Mouse (Mus musculus) hindbrain, embryonic 10.5 days (tissue): ENCODE measurements around the gene Pde4b. TPM values are rescaled to one million over a fixed set of nuclear protein-coding genes. Genes with fewer than 3 reads are reported as not detected.

Experiments
- DNase-seq: peaks from one replicate; pipeline ENCODE4 v3.0.0-alpha.2; 2017; ENCODE audit warnings: low spot score
- H3K27ac ChIP-seq: fragments of 300-500 bp; sonication (generic); 2 replicates; pipeline ENCODE4 v1.5.1; 2016; ENCODE audit warnings: mild to moderate bottlenecking, moderate library complexity
- H3K27me3 ChIP-seq: fragments of 300-500 bp; sonication (generic); 2 replicates; pipeline ENCODE4 v1.6.1; 2016; ENCODE audit warnings: mild to moderate bottlenecking; ENCODE audit not compliant: poor library complexity, insufficient read depth, severe bottlenecking
- H3K36me3 ChIP-seq: fragments of 300-500 bp; sonication (generic); 2 replicates; pipeline ENCODE4 v1.6.1; 2016; ENCODE audit warnings: mild to moderate bottlenecking, moderate library complexity
- H3K4me1 ChIP-seq: fragments of 300-500 bp; sonication (generic); replicated peaks from 2 replicates; pipeline ENCODE4 v1.6.1; 2016; ENCODE audit warnings: mild to moderate bottlenecking
- H3K4me3 ChIP-seq: fragments of 300-500 bp; sonication (generic); 2 replicates; pipeline ENCODE4 v1.5.1; 2016; ENCODE audit warnings: mild to moderate bottlenecking, moderate library complexity
- H3K9me3 ChIP-seq: fragments of 300-500 bp; sonication (generic); 2 replicates; pipeline ENCODE4 v1.6.1; 2016; ENCODE audit warnings: mild to moderate bottlenecking, moderate library complexity
- WGBS: fragments of 180-500 bp; shearing (Covaris S2); methylation state at CpG from one replicate; pipeline ENCODE4 v1.1.7; 2016; 5-methylcytosine and 5-hydroxymethylcytosine counted together
- polyA plus RNA-seq: library from polyadenylated mRNA; unstranded; fragments of >200 nt; fragmentation: Nextera tagmentation; extraction: Ambion mirVana; gene quantifications from 2 replicates; pipeline ENCODE4 v1.2.1, GENCODE M21; 2016

Pde4b gene
- polyA plus RNA-seq, 1 experiment from 2014 or later: 6.7 TPM

DNA sequence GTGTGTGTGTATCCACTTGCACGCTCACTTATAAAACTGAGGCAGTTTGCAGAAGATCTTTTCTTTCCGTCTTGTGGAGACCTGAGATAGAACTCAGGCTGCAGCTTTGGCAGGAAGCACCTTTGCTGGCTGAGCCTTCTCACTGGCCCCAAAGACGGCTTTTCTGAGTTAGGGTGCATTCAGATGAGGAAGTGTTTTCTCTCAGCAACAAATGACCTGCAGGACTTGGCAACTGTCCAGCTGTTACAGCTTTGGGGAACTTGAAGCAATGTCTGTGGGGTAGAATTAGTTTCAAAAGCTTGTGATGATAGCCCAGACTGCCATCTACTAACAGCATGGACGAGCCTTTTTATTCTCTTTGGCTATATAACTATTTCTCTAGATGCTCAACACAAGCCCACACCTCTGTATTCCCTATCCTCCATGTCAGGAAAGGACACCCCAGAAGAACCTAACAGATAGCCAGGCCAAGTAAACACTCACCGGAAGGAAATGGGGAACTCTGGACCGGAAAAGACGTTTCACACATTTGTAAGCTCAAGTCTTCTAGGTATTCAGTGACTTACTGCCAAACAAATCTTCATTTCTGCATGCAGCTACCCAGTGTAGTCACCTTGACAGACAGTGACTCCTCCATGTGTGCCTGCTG, 429.8 kb downstream of the Pde4b start:
- Histone ChIP-seq H3K4me3 (no peak overlapping the region), H3K9me3 (no peaks in the 10 kb centered on the region), H3K27me3 (no peaks in the 10 kb centered on the region), H3K27ac (no peak overlapping the region), H3K4me1 (peaks cover 1% of the 10 kb centered on the region), H3K36me3 (no peaks in the 10 kb centered on the region)
- 83% methylated on average over 7 of the region's 7 CpGs for WGBS
- DNase-seq: no peak

DNA sequence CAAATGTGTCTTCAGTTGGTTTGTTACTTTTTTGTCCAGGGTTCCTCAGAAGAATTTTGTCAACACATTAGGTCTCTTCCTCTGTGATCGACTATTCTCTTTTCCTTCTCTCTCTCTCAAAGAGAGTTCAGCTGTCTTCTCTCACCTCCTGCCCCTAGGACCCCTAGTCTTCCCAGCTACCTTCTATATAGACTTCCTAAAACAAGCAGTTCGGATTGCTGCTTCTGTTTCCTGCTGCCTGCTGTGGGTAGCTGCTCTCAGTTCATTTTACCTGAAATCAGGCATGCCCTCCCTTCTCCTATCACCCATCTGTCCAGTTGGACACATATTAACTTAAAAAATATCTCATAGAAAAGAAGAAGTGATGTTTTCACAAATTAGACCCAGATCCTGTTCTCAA, 430.3 kb downstream of the Pde4b start:
- Histone ChIP-seq H3K9me3 (no peaks in the 10 kb centered on the region), H3K27me3 (no peaks in the 10 kb centered on the region), H3K36me3 (no peaks in the 10 kb centered on the region), H3K4me3 (no peak overlapping the region), H3K4me1 (no peaks in the 10 kb centered on the region), H3K27ac (no peak overlapping the region)
- WGBS: 69% methylated on average over 2 of the region's 2 CpGs
- DNase-seq: no peak

DNA sequence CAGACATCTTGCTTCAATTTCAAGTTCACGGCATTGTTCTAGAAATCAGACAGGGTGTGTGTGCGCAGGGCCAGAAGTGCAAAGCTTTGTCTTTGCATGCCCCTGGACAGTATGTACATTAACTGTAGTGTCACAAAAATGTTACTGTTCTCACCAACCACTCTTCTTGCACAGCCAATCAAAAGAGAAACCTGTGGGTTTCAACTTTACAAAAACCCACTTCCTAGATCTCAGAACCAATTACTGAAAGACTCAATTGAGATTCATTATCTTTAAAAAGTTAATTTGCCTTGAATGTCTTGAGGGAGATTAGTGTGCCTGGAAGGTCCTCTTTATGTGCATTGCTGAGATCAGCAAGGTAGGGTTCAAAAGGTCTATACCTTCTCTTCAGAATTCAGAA, 431.0 kb downstream of the Pde4b start:
- Histone ChIP-seq H3K27ac (no peak overlapping the region), H3K4me3 (no peak overlapping the region), H3K27me3 (no peaks in the 10 kb centered on the region), H3K4me1 (no peaks in the 10 kb centered on the region), H3K9me3 (no peaks in the 10 kb centered on the region), H3K36me3 (no peaks in the 10 kb centered on the region)
- DNase-seq: no peak
- WGBS: 90% methylated on average over 2 of the region's 2 CpGs

DNA sequence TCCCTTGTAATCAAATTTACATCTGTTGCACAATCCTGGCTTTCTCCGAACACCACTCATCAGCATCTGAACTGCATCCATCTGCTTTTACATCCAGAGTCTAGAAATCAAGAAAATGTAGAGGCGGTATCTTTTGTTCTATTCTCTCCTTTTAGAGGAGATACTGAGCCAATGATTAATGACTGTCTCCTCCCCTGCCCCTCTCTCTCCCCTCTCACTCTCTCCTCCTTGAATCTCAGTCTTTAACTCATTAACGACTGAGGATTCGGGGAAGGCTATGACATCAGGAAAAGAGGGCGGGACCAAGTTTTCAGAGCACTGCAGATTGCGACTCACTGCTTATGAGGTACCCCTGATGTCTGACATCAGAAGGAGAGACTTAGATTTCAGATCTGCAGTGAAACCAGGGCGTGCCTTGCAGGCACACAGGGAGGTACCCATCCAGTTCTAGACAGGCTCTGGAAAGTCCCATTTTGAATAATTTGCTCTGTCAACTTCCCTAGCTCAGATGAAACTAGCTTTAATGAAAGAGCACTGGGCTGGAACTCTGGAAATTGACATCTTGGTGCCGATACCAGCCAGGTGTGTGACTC, 433.4 kb downstream of the Pde4b start:
- H3K36me3 ChIP-seq: no peaks in the 10 kb centered on the region
- no peak for DNase-seq
- no peaks in the 10 kb centered on the region for H3K27me3 ChIP-seq
- H3K9me3 ChIP-seq: no peaks in the 10 kb centered on the region
- H3K4me3 ChIP-seq: no peak overlapping the region
- H3K27ac ChIP-seq: no peak overlapping the region
- 69% methylated on average over 8 of the region's 8 CpGs for WGBS
- no peaks in the 10 kb centered on the region; the same call in 1 of the 2 replicates for H3K4me1 ChIP-seq

DNA sequence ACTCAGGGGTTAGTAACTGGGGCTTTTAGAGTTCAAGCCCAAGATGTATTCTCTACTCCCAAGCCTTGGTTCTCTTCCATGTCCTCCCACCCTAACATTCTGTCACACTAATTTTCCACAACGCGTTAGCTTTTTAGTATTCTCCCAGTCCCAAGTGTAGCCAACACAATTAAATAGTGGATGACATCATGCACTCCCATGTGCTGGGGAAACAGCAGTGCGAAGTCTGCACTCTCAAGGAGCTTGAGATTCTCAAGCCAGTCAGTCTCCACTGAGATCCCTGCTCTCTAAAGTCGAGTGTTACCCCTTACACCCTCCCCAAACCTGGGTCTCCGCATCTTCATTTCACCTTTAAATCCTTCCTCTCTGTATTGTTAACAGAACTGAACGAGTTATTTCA, 434.1 kb downstream of the Pde4b start:
- DNase-seq: no peak
- 78% methylated on average over 6 of the region's 6 CpGs for WGBS
- Histone ChIP-seq H3K27me3 (no peaks in the 10 kb centered on the region), H3K36me3 (no peaks in the 10 kb centered on the region), H3K9me3 (no peaks in the 10 kb centered on the region), H3K4me3 (no peak overlapping the region), H3K4me1 (no peaks in the 10 kb centered on the region; the same call in 1 of the 2 replicates), H3K27ac (no peak overlapping the region)

DNA sequence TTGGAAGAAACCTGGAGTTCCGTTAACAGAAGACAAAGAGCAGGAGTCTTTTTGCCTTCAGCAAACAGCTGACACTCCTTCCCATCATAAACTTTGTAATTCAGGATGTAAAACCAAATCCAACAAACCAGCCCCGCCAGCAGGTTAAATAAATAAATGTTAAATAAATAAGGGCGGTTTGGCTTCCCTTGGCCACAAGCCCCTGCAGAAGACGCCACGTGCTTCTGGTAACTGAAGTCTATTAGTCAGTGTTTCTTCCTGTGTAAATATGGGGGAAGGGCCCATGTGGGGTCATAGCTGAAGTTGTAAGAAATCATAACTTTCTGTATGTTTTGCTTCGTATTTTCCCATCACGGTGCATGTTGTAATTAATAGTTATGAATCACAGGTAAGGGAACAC, 440.0 kb downstream of the Pde4b start:
- peaks cover 6% of the 10 kb centered on the region; the same call in 1 of the 2 replicates for H3K4me1 ChIP-seq
- no peak overlapping the region for H3K27ac ChIP-seq
- H3K27me3 ChIP-seq: no peaks in the 10 kb centered on the region
- H3K9me3 ChIP-seq: no peaks in the 10 kb centered on the region
- WGBS: 78% methylated on average over 7 of the region's 7 CpGs
- H3K36me3 ChIP-seq: no peaks in the 10 kb centered on the region
- H3K4me3 ChIP-seq: no peak overlapping the region
- no peak for DNase-seq

DNA sequence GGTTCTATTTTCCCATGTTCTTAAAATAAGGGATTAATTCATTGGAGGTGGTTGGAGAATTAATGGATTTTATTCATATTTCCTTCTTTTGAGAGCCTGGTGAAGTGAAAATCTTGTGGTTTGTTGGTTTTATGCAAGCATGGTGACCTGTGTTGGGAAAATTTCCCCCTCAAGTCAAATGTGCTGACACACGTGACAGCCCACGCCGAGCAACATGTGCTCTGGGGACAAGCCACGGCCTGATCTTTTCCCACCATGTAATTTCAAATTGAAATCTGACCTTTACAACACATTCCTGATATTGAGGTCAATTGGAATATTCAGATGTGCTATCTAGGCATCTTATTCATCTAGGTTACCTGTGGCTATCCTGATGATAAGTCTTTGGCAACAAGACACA, 443.5 kb downstream of the Pde4b start:
- no peak for DNase-seq
- peaks cover 20% of the 10 kb centered on the region for H3K4me1 ChIP-seq
- WGBS: 86% methylated on average over 4 of the region's 4 CpGs

DNA sequence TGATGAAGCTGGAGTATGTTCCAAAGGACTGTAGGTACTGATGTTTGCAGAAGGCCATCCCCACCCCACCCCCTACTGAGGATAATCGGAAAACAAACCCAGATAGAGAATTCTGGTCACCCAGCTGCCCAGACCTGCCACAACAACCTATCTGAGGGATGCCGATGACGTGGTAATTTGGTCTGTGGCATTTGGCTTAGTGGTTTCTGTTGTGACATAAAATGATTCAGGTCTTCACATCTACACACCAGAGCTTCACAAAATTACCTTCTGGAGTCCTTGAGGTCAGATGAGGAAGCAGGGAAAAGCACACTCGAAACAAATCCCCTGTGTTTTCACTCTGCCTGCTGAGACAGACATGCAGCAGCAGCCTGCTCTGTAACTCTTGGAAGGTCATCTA, 444.4 kb downstream of the Pde4b start:
- no peaks in the 10 kb centered on the region for H3K36me3 ChIP-seq
- H3K27me3 ChIP-seq: no peaks in the 10 kb centered on the region
- no peak overlapping the region for H3K27ac ChIP-seq
- peaks cover 20% of the 10 kb centered on the region for H3K4me1 ChIP-seq
- no peak overlapping the region for H3K4me3 ChIP-seq
- H3K9me3 ChIP-seq: no peaks in the 10 kb centered on the region
- WGBS: 68% methylated on average over 4 of the region's 4 CpGs
- DNase-seq: no peak

More for the DNA sequence above, 443.5 kb downstream of the Pde4b start:
- H3K27ac ChIP-seq: no peak overlapping the region
- no peaks in the 10 kb centered on the region for H3K9me3 ChIP-seq
- no peaks in the 10 kb centered on the region for H3K36me3 ChIP-seq
- no peaks in the 10 kb centered on the region for H3K27me3 ChIP-seq
- no peak overlapping the region for H3K4me3 ChIP-seq

DNA sequence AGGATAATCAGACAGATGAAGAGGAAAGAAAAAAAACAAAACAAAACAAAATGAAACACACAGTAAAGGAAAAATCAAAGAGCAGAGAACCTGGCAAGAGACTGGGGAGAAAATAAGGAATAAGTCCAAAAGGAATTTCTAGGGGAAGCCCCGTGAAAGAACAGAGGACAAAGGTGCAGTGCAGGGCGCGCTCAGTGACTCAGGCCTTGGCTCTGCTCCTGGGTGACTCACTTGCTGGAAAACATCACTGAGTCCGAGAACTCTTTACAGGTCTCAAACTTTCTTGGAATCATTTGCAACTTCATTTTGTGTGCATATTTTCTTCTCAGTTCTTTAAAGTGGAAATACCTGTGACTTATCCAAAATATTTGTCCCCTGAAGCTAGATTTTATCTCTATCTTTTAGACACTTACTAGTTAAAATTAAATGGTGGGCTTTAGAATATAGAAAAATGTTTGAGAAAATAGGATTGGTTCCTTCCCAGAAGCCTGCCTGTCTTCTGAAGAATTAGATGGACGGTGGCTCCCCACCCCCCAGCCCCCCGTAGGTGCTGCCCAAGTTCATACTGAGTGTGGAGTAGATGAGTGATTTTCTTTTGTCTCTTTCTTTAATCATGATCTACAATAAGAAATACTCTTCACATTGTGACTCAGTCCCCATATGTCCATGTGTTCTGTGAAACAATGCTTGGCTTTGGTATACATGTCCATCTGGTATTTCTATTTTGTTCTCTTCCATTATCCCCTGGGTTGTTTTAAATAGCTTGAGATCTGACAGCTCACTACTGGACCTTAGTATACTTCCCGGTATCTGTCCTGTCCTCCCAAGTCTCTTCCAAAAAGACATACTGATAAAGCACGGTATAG, 446.1 kb downstream of the Pde4b start:
- WGBS: 72% methylated on average over 8 of the region's 8 CpGs
- Histone ChIP-seq H3K36me3 (no peaks in the 10 kb centered on the region), H3K27me3 (no peaks in the 10 kb centered on the region), H3K4me3 (no peak overlapping the region), H3K4me1 (peaks cover 18% of the 10 kb centered on the region), H3K27ac (peak overlapping the region; percentile 23; the same call in 1 of the 2 replicates), H3K9me3 (no peaks in the 10 kb centered on the region)
- no peak for DNase-seq

DNA sequence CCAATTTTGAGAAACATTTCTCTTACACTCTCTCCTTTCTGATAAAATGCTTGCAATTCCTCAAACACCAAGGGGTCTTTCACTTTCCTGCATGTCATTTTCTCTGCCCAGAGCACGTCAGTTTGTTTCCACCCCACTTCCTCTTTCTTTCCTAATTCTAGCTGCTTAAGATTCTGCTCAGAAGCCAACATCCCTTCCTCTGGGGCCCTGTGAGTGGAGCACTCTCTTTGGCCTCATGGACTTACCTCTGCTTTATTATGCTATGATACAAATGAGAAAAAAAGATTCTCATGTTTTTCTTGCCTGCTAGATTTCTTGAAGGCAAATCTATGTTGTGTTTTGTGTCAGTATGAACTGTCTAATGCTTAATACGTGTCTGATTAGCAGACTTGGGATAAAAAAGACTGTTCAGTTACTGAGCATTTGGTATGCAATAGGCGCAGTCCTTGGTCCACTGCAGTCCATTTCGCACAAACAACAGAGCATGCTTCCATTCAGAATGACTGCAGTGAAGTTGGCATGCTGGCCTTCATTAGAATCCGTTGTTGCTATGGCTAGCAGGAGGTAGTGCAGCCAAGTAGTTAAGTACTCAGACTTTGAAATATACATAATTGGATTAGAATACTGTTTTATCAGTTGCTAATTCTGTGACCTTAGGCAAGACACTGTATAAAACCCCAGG, 446.8 kb downstream of the Pde4b start:
- H3K9me3 ChIP-seq: no peaks in the 10 kb centered on the region
- peaks cover 14% of the 10 kb centered on the region for H3K4me1 ChIP-seq
- H3K27me3 ChIP-seq: no peaks in the 10 kb centered on the region
- H3K27ac ChIP-seq: no peak overlapping the region
- H3K36me3 ChIP-seq: no peaks in the 10 kb centered on the region
- H3K4me3 ChIP-seq: no peak overlapping the region
- 62% methylated on average over 5 of the region's 5 CpGs for WGBS
- no peak for DNase-seq

DNA sequence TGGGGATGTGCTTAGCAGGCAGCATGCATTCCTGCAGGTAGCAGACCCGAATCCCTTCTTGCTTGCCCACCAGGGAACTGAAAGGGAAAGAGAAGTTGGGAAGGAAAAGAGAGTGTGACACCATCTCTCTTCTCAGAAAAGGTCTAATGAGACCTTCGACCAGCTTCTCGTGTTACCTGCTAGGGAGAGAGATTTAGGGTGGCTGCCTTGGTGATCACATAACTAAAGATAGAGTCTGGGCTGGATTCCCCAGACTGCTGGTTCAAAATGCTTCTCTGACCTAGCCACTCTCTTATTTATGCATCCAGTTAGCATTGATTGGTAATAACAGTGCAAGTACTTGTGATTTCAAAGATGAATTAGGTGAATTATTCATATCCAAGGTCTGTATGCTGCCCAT, 448.5 kb downstream of the Pde4b start:
- no peaks in the 10 kb centered on the region for H3K9me3 ChIP-seq
- 74% methylated on average over 3 of the region's 3 CpGs for WGBS
- no peak overlapping the region for H3K4me3 ChIP-seq

DNA sequence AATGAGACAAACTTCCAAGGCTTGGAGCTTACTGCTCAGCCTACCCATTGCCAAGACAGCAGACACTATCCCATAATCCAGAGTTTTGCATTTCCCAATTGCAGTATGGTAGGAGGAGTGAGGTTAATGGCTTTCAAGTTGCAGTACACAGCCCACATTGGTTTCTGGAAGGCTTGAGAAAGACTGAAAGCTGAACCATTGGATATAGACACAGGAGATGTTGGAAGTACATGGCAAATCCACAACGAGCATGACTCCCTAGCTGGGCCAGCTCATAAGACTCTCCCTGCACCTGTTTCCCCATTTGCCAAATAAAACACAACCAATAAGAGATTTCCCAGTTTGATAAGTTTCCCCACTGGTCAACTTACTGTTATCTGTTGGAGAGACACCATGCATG, 450.9 kb downstream of the Pde4b start:
- H3K27me3 ChIP-seq: no peaks in the 10 kb centered on the region
- H3K9me3 ChIP-seq: no peaks in the 10 kb centered on the region
- no peak overlapping the region for H3K27ac ChIP-seq
- no peaks in the 10 kb centered on the region for H3K36me3 ChIP-seq
- H3K4me3 ChIP-seq: no peak overlapping the region
- peaks cover 11% of the 10 kb centered on the region for H3K4me1 ChIP-seq
- DNase-seq: no peak
- 84% methylated on average over 1 of the region's 1 CpGs for WGBS

More for the DNA sequence above, 448.5 kb downstream of the Pde4b start:
- DNase-seq: no peak
- Histone ChIP-seq H3K36me3 (no peaks in the 10 kb centered on the region), H3K4me1 (peaks cover 14% of the 10 kb centered on the region), H3K27me3 (no peaks in the 10 kb centered on the region), H3K27ac (no peak overlapping the region)
